Mouse (Mus musculus): ENCODE results near the gene Slc35d2. TPM values are rescaled to one million over a fixed set of nuclear protein-coding genes. Genes with fewer than 3 reads are reported as not detected.
A peak's percentile ranks its signal among the peaks of the same experiment; 100 is the strongest.

Gene Slc35d2
- polyA plus RNA-seq, 1 experiment from 2014 or later = 3.3 TPM

DNA sequence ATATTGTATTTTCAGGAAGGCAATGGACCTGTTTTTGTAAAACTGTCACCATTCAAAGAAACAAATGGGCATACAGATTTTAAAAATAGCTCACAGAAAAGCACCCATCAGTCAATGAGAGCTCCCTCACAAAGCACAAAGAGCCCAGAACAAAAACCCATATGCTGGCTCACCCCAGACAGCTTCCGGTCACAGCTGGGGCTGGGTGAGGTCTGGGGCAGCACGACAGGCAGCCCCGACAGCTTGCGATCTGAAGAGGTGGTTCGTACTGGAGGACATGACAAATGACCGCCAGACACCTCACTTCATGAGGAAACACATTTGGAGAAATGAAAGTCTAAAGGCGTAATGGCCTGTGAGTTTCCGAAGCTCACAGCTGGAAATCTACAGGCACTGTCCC is 21.6 kb downstream of the Slc35d2 start:
- 25% methylated on average over 8 of the region's 8 CpGs for WGBS
- no peaks in the 10 kb centered on the region for H3K9me3 ChIP-seq (replicated peaks; ENCODE audit: control insufficient read depth, low read length)
- no peak overlapping the region for H3K4me3 ChIP-seq (ENCODE audit: low read depth, low read length)
- no peaks in the 10 kb centered on the region for H3K27me3 ChIP-seq (ENCODE audit: control insufficient read depth, insufficient read depth, low read length)
- DNase-seq (ENCODE audit: low spot score) = peak; percentile 37
- H3K27ac ChIP-seq (replicated peaks; ENCODE audit: low read depth, low read length) = no peak overlapping the region
- H3K4me2 ChIP-seq (ENCODE audit: low read depth, low read length) = no peak overlapping the region
- H3K9ac ChIP-seq (replicated peaks; ENCODE audit: low read length) = no peak overlapping the region
- H3K36me3 ChIP-seq (replicated peaks; ENCODE audit: control insufficient read depth, insufficient read depth, low read depth, low read length) = no peaks in the 10 kb centered on the region
- 0 out of 2 replicates have a peak, but pooled peaks have one; percentile 67 for ATAC-seq (replicated peaks; ENCODE audit: insufficient number of reproducible peaks, low FRiP score, low TSS enrichment, low read depth)
- H3K4me1 ChIP-seq (ENCODE audit: control insufficient read depth, insufficient read depth, low read length) = no peaks in the 10 kb centered on the region

DNA sequence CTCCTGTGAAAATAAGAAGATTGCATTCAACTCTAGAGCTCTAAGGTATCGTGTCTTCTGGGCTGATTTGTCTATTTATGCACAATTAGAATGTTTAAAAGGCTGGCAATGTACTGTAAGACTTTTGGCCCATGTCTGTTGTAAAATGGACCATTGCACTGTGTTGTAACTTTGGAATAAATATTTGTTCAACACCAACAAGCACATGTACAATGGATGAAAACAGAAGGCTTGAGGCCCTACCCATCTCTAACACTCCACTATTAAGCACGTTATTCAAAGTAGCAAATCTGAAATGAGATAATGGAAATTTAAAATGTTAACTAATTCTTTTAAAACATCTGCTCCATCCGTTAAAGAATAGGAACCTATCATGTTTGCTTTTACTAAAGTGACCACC is 22.1 kb downstream of the Slc35d2 start:
- H3K27me3 ChIP-seq (ENCODE audit: control insufficient read depth, insufficient read depth, low read length) = no peaks in the 10 kb centered on the region
- no peak overlapping the region for H3K9ac ChIP-seq (replicated peaks; ENCODE audit: low read length)
- ATAC-seq (replicated peaks; ENCODE audit: insufficient number of reproducible peaks, low FRiP score, low TSS enrichment, low read depth) = no peak
- 62% methylated on average over 3 of the region's 3 CpGs for whole genome bisulfite sequencing
- H3K4me3 ChIP-seq (ENCODE audit: low read depth, low read length) = no peak overlapping the region
- no peaks in the 10 kb centered on the region for H3K4me1 ChIP-seq (ENCODE audit: control insufficient read depth, insufficient read depth, low read length)
- H3K9me3 ChIP-seq (replicated peaks; ENCODE audit: control insufficient read depth, low read length) = no peaks in the 10 kb centered on the region
- H3K4me2 ChIP-seq (ENCODE audit: low read depth, low read length) = no peak overlapping the region
- no peak overlapping the region for H3K27ac ChIP-seq (replicated peaks; ENCODE audit: low read depth, low read length)
- no peaks in the 10 kb centered on the region for H3K36me3 ChIP-seq (replicated peaks; ENCODE audit: control insufficient read depth, insufficient read depth, low read depth, low read length)
- DNase-seq (ENCODE audit: low spot score) = no peak

DNA sequence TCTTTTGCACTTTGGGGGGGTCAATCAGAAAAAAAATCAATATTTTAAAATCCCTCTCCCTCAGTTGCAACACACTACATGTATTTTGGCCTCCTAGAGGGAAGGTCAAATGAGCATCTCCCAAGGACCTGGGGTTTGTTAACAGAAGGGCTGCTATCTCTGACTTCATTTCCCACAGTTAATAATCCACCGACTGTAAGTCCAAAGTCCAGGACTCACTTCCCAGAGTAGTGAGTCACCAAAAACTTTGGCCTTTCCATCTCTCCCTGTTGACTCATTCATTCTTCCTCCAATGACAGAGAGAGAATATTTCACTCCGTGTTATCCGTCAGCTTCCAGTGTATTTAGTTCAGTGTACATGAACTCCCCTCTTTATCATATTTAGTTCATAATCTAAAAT is 23.5 kb downstream of the Slc35d2 start:
- H3K9me3 ChIP-seq (replicated peaks; ENCODE audit: control insufficient read depth, low read length) = no peaks in the 10 kb centered on the region
- H3K27me3 ChIP-seq (ENCODE audit: control insufficient read depth, insufficient read depth, low read length) = no peaks in the 10 kb centered on the region
- no peak for DNase-seq (ENCODE audit: low spot score)
- no peak overlapping the region for H3K4me2 ChIP-seq (ENCODE audit: low read depth, low read length)
- ATAC-seq (replicated peaks; ENCODE audit: insufficient number of reproducible peaks, low FRiP score, low TSS enrichment, low read depth) = no peak
- WGBS = 93% methylated on average over 3 of the region's 3 CpGs
- H3K9ac ChIP-seq (replicated peaks; ENCODE audit: low read length) = no peak overlapping the region
- no peaks in the 10 kb centered on the region for H3K36me3 ChIP-seq (replicated peaks; ENCODE audit: control insufficient read depth, insufficient read depth, low read depth, low read length)
- no peaks in the 10 kb centered on the region for H3K4me1 ChIP-seq (ENCODE audit: control insufficient read depth, insufficient read depth, low read length)
- no peak overlapping the region for H3K27ac ChIP-seq (replicated peaks; ENCODE audit: low read depth, low read length)
- H3K4me3 ChIP-seq (ENCODE audit: low read depth, low read length) = no peak overlapping the region

DNA sequence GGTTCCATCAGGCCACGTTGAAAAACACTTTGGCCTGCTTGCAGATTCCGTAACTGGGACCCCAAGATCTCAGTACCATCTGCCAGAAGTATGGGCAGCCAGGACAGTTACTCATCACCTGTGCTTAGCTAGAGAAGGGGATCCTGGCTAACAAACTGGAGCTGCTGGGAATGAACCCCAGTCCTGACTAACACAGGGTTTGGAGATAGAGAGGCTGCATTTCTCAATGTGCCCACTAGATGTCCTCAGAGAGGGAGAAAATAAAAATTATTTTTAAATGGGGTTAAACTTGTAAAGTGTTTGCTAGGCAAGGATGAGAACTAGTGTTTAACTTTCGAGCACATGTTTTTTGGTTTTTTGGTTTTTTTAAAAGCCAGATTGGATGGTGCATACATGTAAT is 29.0 kb downstream of the Slc35d2 start:
- H3K27ac ChIP-seq (replicated peaks; ENCODE audit: low read depth, low read length) = no peak overlapping the region
- DNase-seq (ENCODE audit: low spot score) = peak; percentile 70
- no peaks in the 10 kb centered on the region for H3K36me3 ChIP-seq (replicated peaks; ENCODE audit: control insufficient read depth, insufficient read depth, low read depth, low read length)
- no peaks in the 10 kb centered on the region for H3K4me1 ChIP-seq (ENCODE audit: control insufficient read depth, insufficient read depth, low read length)
- no peaks in the 10 kb centered on the region for H3K27me3 ChIP-seq (ENCODE audit: control insufficient read depth, insufficient read depth, low read length)
- 69% methylated on average over 3 of the region's 3 CpGs for WGBS
- H3K9ac ChIP-seq (replicated peaks; ENCODE audit: low read length) = no peak overlapping the region
- no peak overlapping the region for H3K4me3 ChIP-seq (ENCODE audit: low read depth, low read length)
- ATAC-seq (replicated peaks; ENCODE audit: insufficient number of reproducible peaks, low FRiP score, low TSS enrichment, low read depth) = 0 out of 2 replicates have a peak, but pooled peaks have one; percentile 69
- H3K4me2 ChIP-seq (ENCODE audit: low read depth, low read length) = no peak overlapping the region
- H3K9me3 ChIP-seq (replicated peaks; ENCODE audit: control insufficient read depth, low read length) = no peaks in the 10 kb centered on the region

DNA sequence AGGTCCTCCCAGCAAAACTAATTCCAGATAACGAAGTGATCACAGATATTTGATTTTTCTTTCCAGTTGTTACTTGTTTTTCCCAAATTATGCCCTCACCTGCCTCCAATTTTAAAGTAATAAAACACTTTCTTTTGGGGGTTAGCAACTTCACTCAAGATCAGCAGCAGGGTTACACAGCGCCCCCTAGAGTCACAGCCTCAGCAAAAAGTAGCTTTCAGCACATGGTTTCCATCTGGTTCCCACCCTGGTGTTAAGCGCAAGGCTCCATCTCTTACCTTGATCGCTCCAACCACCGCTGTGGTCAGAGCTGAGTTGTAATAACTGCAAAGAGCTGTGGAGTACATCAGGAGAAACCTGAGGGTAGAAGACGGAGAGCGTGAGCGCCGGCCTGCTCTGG is 30.2 kb downstream of the Slc35d2 start:
- Histone ChIP-seq H3K4me3 (ENCODE audit: low read depth, low read length) (no peak overlapping the region), H3K4me1 (ENCODE audit: control insufficient read depth, insufficient read depth, low read length) (no peaks in the 10 kb centered on the region), H3K4me2 (ENCODE audit: low read depth, low read length) (no peak overlapping the region), H3K27ac (replicated peaks; ENCODE audit: low read depth, low read length) (no peak overlapping the region), H3K27me3 (ENCODE audit: control insufficient read depth, insufficient read depth, low read length) (no peaks in the 10 kb centered on the region), H3K36me3 (replicated peaks; ENCODE audit: control insufficient read depth, insufficient read depth, low read depth, low read length) (no peaks in the 10 kb centered on the region), H3K9ac (replicated peaks; ENCODE audit: low read length) (no peak overlapping the region), H3K9me3 (replicated peaks; ENCODE audit: control insufficient read depth, low read length) (no peaks in the 10 kb centered on the region)
- peak; percentile 57 for DNase-seq (ENCODE audit: low spot score)
- 73% methylated on average over 9 of the region's 9 CpGs for WGBS
- ATAC-seq (replicated peaks; ENCODE audit: insufficient number of reproducible peaks, low FRiP score, low TSS enrichment, low read depth) = no peak

DNA sequence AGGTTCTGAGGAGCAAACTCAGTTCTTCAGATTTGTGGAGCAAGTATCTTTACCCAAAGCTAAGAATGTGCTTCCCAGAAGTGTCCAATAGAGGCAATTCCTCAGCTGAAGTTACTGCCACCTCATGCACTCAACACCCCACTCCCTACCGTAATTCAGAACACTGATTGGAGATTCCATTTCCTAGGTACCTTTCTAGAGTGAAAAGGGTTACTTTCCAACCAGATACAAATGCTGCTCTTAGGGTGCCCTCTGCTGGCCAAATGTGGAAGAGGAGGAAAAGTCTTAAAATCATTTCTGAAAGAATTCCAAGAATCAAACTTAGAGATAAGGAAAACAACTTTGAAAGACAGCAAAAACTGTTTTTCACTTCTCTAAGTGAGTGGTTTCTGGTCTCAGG is 35.8 kb downstream of the Slc35d2 start:
- ATAC-seq (replicated peaks; ENCODE audit: insufficient number of reproducible peaks, low FRiP score, low TSS enrichment, low read depth) = peak; percentile 62; the same call in 1 of the 2 replicates
- H3K9me3 ChIP-seq (replicated peaks; ENCODE audit: control insufficient read depth, low read length) = no peaks in the 10 kb centered on the region
- H3K27me3 ChIP-seq (ENCODE audit: control insufficient read depth, insufficient read depth, low read length) = no peaks in the 10 kb centered on the region
- no peak overlapping the region for H3K9ac ChIP-seq (replicated peaks; ENCODE audit: low read length)
- DNase-seq (ENCODE audit: low spot score) = peak; percentile 90
- H3K4me2 ChIP-seq (ENCODE audit: low read depth, low read length) = no peak overlapping the region
- H3K36me3 ChIP-seq (replicated peaks; ENCODE audit: control insufficient read depth, insufficient read depth, low read depth, low read length) = no peaks in the 10 kb centered on the region
- H3K27ac ChIP-seq (replicated peaks; ENCODE audit: low read depth, low read length) = no peak overlapping the region
- no peaks in the 10 kb centered on the region for H3K4me1 ChIP-seq (ENCODE audit: control insufficient read depth, insufficient read depth, low read length)
- no peak overlapping the region for H3K4me3 ChIP-seq (ENCODE audit: low read depth, low read length)
- 5% methylated on average over 1 of the region's 1 CpGs for WGBS

DNA sequence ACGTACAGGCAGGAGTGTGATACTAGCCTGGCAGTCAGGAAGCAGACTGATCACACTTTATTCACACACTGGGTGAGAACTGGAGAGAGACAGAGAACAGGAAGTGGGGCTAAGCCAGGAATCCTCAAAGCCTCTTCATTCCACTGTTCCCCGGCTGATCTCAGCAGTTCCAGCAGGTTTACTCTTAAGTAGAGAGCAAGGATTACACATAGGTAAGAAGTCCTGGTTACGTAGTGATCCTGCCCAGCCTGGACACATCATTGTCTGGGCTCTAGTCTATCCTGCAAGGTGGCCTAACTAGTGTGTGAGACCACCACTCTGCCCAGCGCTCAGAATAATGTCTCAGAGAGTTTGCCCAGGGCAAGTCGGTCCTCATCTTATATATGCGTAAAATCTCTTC is 36.4 kb downstream of the Slc35d2 start:
- no peak overlapping the region for H3K27ac ChIP-seq (replicated peaks; ENCODE audit: low read depth, low read length)
- no peak for ATAC-seq (replicated peaks; ENCODE audit: insufficient number of reproducible peaks, low FRiP score, low TSS enrichment, low read depth)
- no peaks in the 10 kb centered on the region for H3K9me3 ChIP-seq (replicated peaks; ENCODE audit: control insufficient read depth, low read length)
- H3K9ac ChIP-seq (replicated peaks; ENCODE audit: low read length) = no peak overlapping the region
- no peak overlapping the region for H3K4me2 ChIP-seq (ENCODE audit: low read depth, low read length)
- no peak overlapping the region for H3K4me3 ChIP-seq (ENCODE audit: low read depth, low read length)
- 64% methylated on average over 6 of the region's 6 CpGs for WGBS
- no peaks in the 10 kb centered on the region for H3K27me3 ChIP-seq (ENCODE audit: control insufficient read depth, insufficient read depth, low read length)
- H3K4me1 ChIP-seq (ENCODE audit: control insufficient read depth, insufficient read depth, low read length) = no peaks in the 10 kb centered on the region
- H3K36me3 ChIP-seq (replicated peaks; ENCODE audit: control insufficient read depth, insufficient read depth, low read depth, low read length) = no peaks in the 10 kb centered on the region
- DNase-seq (ENCODE audit: low spot score) = no peak

DNA sequence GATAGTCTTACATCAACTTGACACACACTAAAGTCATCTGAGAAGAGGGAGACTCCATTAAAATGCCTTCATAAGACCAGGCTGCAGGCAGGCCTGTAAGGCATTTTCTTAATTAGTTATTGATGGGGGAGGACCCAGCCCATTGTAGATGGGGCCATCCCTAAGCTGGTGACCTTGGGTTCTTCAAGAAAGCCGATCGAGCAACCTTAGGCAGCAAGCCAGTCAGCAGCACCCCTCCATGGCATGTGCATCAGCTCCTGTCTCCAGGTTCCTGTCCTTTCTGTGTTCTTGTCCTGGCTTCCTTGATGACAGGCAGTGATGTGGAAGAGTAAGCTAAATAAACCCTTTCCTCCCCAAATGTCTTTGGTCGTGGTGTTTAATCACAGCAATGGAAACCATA is 37.0 kb downstream of the Slc35d2 start:
- Histone ChIP-seq H3K9me3 (replicated peaks; ENCODE audit: control insufficient read depth, low read length) (no peaks in the 10 kb centered on the region), H3K4me2 (ENCODE audit: low read depth, low read length) (no peak overlapping the region), H3K9ac (replicated peaks; ENCODE audit: low read length) (no peak overlapping the region), H3K4me1 (ENCODE audit: control insufficient read depth, insufficient read depth, low read length) (no peaks in the 10 kb centered on the region), H3K4me3 (ENCODE audit: low read depth, low read length) (no peak overlapping the region), H3K27ac (replicated peaks; ENCODE audit: low read depth, low read length) (no peak overlapping the region), H3K36me3 (replicated peaks; ENCODE audit: control insufficient read depth, insufficient read depth, low read depth, low read length) (no peaks in the 10 kb centered on the region), H3K27me3 (ENCODE audit: control insufficient read depth, insufficient read depth, low read length) (no peaks in the 10 kb centered on the region)
- WGBS = 57% methylated on average over 3 of the region's 3 CpGs
- DNase-seq (ENCODE audit: low spot score) = no peak
- ATAC-seq (replicated peaks; ENCODE audit: insufficient number of reproducible peaks, low FRiP score, low TSS enrichment, low read depth) = no peak

All from embryonic facial prominence, embryonic 11.5 days (tissue).